Mouse (Mus musculus): ENCODE measurements around the gene Dgcr6.

DNA sequence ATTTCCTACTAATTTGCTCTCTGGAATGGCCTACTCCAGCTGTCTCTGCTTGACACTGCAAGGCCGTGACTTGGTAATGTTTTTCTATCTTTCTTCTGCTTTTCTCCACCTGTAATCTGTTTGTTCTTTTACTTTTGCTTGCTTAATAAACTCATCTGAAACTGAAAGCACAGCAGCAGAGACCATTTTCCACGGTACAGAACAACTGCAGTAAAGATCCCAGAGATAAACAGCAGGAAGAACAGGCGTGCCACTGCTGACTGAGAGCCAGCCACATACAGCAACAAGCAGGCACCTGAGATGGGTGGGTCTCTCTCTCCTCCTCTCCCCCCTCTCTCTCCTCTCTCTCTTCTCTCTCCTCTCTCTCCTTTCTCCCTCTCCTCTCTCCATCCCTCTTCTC is 22.5 kb downstream of the Dgcr6 start:
- TF ChIP-seq CTCF (IDR thresholded peaks at IDR 0.05; ENCODE audit: borderline replicate concordance, insufficient read depth, low read length), result no peak
- no peak for TF ChIP-seq POLR2A (IDR thresholded peaks at IDR 0.05; ENCODE audit: low read depth, low read length)
